Mouse (Mus musculus): Measurements from ENCODE around the gene Gm10188.
A peak's percentile ranks its signal among the peaks of the same experiment; 100 is the strongest.

Gm10188 gene

DNA sequence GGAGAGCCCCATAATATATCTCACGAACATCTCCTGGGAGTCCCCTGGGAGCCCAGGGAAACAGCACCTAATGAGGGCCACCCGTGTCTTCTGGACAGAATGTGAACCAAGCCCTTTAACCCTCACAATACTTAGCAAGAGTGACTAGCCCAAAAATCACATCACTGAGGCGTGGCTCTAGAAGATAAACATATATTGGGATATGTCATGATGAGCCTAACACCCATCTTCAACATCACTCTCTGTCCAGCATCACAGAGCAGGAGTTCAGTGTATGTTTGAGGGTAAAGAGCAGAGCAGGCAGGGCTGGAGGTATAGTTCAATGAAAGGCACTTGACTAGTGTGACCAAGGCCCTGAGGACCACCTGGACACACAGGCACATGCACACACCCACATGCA lies at the start of gene Gm10188:
Gene Gm10188 (minus strand): TSS at position 101 of the 400 bp plus-strand sequence.
- DNase-seq (ENCODE audit: low spot score) = no peak

DNA sequence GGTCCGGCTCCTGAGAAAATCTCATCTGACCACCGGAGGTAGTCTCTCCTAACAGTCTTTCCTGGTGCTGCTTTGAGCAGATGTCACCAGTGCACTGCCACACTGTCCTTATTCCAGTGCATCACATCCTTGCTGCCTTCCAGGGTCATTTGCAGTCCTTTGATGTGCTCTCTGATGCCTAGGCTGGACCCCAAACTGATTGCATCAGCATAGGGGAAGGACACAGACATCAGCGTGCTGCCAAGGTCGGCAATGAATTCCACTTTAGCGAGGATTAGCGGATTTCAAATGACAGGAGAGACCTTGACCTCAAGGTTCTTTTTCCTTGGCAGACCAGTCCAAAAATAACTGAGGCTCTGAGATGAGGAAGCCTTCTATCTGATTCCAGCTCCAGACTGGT lies 47.6 kb upstream of the Gm10188 start:
- DNase-seq (ENCODE audit: low spot score) = no peak

DNA sequence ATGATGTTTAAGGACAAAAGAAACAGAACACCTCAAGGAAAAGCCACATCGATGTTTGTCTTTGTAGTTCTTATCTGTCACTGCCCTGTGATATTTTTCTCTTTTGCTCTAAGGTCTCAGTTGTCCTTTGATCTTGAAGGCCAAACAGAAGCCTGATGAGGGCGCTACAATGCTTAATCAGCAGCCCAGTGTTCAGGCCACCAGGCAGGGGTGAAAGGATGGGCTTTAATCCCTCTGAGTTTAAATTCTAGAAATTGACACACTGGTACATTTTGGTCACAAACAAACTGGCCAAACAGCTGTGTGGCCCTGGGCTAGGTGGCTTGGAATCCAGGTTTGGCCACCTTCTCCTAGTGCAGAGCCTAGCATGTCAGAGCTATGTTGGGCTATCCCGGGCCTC lies 47.1 kb upstream of the Gm10188 start:
- DNase-seq (ENCODE audit: low spot score) = no peak

DNA sequence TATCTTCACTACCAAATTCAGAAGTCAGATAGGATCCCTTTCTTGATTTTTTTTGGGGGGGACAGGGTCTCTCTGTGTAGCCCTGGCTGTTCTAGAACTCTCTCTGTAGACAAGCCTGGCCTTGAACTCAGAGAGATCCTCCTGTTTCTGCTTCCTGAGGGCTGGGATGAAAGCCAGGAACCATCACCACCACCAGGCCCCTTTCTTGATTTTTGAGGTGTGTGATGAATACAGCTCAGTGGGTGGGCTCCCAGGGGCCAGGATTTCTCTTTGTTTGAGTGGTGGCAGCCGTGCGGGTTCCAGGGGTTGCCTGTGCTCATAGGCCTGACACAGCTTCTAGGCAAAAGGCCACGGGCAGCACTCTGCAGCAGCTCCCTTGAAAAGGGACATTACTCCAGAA lies 41.7 kb upstream of the Gm10188 start:
- DNase-seq (ENCODE audit: low spot score) = no peak

DNA sequence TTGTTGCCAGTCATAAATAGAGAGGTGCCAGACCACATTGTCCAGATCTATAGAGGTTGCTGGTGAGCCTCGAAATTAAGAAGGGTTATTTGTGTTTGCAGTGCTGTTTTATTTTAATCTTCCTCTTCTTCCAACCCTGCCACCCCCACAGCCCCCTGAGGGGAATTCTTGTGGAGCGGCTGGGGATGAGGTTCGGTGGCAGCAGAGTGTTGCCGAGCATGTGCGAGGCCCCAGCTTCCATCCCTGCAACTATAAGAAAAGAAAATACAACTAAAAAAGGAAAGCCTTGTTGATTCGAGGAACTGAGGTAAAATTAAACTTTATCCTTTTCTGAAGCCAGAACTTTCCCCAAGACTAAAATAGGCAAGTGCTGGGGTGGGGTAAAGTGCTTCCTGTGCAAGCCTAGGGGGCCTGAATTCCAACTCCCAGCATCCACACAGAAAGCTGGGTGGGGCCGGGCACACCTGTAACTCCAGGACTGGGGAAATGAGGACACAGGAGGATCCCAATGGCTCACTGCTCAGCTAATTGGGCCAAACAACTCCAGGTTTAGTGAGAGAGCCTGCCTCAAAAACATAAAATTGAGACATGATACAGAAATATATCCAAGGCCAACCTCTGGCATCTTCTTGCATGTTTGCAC lies 39.0 kb upstream of the Gm10188 start:
- no peak for DNase-seq (ENCODE audit: low spot score)

DNA sequence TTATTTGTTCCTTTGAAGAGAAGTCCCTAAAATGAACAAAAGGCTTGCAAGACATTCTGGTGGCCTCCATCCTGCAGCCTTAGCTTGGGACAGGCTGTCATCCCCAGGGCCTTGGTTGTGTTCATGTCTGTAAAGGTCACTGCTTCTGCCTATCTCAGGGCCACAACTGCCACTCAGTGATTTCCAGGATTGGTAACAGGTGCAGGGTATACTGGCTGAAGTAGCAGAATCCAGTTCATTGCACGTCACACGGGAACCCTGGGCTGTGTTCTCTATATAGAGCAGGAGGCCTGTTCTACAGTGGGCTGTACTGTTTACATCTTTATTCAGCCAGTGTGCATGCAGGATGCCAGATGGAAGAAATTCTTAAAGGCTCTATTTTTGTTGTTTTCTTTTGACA lies 38.4 kb upstream of the Gm10188 start:
- DNase-seq (ENCODE audit: low spot score) = no peak

DNA sequence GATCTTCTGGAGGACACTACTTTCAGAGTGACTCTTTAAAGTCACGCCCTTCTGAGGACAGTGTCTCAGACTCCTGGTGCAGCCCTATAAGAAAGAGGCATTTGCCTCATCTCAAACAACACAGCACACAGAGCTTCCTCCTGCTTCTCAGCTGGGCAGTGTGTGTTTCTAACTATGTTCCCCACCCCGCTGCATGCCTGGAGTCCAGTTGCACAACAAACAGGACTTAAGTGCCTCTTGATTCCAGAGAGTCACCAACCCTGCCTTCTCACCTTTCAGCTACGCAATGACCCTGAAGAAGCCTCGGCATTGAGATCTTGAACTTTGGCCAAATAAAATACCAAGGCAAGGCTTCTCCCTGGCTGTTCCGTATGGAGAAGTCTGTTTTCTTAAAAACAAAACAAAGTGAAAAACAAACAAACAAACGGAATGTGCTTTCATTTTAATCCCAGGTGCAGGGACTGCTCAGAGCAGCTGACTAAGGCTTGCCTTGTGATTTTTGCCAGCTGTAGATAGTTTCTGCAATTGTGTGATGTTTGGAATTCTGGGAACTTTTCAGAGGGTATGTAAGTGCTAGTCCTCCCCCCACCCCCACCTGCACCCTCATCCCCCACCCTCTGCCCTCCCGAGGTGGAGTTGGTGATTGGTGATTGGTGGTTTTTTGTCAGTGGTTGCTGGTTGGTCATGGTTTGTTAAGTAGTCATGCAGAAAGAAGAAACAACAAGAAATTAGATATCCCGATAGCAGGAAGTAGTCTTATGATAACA lies 37.4 kb upstream of the Gm10188 start:
- no peak for DNase-seq (ENCODE audit: low spot score)

DNA sequence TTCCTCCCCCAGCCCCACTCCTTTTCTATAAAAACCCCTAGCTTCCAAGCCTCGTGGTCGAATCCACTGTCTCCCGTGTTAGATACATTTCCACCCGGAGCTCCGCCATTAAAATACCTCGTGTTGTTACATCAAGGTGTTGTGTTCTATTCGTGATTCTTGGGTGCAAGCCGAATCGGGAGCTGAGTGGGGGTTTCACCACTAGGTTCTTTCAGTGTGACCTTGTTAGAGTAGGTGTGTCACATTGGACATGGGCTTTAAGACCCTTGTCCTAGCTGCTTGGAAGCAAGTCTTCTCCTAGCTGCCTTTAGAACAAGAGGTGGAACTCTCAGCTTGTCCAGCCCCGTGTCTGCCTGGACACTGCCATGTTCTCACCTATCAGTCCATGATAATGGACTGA lies 36.4 kb upstream of the Gm10188 start:
- no peak for DNase-seq (ENCODE audit: low spot score)

DNA sequence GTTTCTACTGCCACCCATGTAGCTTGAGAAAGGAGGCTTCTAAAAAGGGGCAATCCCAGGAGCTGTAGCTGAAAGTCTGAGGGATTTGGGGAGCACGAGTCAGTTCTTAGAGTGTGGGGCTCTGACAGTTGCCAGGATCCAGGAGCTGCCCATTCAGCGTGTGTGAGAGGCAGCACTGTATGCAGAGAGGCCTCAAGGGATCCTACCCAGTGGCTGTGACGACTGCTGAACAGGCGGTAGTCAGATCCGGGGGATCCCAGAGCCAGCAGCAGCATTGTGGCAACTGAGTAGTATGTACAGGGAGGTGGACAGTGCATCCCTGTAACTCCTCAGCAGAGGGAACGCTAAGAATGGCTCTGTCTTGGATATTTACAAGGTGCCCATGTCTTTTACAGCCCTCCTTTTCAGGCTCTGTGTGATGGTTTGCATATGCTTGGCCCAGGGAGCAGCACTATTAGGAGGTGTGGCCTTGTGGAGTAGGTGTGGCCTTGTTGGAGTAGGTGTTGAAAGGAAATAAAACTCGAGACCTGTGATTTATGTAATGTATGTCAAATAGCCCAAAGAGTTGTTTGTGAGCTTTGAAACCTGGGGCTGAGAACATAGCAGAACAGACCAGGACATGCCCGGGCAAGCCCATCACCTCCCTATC lies 35.8 kb upstream of the Gm10188 start:
- no peak for DNase-seq (ENCODE audit: low spot score)

DNA sequence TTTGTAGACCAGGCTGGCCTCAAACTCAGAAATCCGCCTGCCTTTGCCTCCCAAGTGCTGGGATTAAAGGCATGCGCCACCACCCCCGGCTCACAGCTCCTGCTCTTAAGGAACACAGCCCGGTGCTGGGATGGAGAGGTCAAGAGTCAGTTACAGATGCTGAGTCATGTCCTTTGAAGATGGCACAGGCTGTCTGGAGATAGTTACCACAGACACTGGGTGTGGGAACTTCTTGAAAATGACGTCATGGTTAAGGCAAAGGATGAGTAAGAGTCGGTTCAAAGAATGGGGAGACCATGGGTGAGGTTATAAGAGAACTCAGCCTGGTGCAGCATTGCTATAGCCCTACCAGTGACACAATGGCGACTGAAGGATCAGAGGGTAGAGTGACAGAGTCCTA lies 35.0 kb upstream of the Gm10188 start:
- DNase-seq (ENCODE audit: low spot score) = no peak

DNA sequence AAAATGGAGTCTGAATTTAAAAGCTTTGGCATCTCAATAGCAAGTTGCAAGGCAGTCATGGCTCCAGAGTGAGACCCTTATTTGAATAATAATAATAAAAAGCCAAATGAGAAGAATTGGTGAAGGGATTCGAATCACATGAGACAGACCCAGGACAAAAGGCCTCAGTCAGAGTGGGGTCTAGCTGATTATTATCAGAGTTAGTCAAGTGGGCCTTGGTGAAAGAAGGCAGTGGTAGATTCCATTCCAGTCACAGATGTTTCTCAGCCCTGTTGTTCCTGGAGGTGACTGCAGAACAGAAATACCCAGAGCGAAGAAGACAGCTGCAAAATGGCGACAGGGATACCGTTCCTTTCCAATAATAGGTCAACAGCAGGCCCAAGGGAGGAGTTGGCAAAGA lies 34.1 kb upstream of the Gm10188 start:
- DNase-seq (ENCODE audit: low spot score) = no peak

DNA sequence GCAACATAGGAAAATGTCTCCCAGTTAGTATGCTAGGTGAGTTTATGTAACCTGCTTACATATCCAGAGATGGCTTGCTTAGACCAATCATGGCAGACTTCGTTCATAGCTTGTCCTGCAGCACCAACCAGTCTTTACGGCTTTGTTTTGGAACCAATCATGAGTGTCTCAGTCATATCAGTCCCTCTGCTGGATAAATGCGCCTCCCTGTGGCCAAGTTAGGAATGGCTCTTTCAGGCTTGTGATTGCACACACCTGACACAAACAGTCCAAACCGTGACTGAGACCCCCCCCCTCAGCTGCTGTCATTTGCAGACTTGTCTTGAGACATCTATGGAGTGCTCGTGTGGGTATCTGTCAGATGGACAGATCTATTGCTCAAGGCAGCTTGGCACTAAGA lies 31.5 kb upstream of the Gm10188 start:
- DNase-seq (ENCODE audit: low spot score) = peak; percentile 52

DNA sequence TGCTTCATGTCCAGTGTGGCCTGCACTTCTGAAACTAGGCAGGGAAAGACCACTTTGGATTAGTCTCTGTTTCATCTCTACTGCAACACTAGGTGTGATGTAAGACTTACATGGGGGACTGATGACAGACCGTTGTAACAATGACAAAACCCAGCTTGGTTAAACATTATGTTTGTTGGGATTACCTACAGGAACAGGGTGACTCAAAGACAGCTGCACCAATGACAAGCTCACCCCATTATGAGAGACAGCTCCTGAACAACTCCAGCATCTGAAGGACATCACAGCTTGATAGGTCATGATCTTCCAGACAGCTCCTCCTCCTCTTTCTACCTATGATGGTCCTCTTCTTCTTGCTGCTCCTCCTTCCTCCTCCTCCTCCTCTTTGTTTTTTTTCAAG lies 30.8 kb upstream of the Gm10188 start:
- DNase-seq (ENCODE audit: low spot score) = no peak

DNA sequence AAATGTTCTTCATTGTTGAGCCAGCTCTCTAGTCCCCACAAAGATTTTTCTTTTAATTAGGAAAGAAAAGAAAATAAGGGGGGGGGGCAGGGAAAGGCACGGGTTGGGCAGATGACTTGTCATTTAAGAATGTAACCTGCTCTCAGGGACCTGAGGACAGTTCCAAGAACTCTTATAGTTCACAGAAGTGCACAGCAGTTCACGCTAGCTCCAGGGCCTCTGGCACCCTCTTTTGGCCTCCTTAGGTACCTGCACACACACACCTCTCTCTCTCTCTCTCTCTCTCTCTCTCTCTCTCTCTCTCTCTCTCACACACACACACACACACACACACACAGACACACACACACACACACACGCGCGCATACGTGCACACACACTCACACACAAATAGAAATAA lies 24.9 kb upstream of the Gm10188 start:
- no peak for DNase-seq (ENCODE audit: low spot score)

DNA sequence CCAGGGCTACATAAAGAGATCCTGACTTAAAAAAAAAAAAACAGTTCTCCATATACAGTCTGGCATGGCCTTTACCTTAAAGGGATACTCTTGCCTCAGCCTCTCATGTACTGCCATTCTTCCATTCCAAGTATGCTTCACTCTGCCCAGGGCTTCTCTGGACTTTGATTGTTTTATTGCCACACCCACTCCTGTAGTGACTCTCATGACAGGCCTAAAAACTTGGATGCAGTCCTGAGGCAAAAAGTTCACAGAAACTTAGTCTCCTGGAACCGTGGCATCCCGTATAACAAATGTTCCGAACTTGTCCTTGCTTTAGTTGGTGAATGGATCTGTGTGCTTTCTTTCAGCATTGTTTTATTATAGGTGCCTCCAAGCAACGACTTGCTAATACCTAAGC lies 17.1 kb upstream of the Gm10188 start:
- DNase-seq (ENCODE audit: low spot score) = no peak

DNA sequence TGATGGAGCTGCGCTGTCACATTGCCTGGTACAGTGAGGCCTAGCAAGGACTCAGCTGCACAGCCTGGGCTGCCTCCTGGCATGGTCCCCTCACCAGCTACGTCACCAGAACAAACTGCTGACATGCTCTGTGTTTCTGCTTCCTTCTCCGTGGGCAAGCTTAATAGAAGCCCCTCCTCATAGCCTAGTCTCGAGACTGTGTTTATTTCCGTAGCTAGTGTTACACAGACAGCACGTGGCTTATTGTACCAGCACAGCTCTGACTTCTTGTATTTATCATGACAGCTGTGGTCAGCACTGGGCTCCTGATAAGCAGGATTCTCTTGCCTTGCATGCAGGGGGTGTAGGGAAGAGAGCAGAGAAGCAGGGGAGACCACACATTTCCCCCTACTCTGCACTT lies 16.6 kb upstream of the Gm10188 start:
- no peak for DNase-seq (ENCODE audit: low spot score)

DNA sequence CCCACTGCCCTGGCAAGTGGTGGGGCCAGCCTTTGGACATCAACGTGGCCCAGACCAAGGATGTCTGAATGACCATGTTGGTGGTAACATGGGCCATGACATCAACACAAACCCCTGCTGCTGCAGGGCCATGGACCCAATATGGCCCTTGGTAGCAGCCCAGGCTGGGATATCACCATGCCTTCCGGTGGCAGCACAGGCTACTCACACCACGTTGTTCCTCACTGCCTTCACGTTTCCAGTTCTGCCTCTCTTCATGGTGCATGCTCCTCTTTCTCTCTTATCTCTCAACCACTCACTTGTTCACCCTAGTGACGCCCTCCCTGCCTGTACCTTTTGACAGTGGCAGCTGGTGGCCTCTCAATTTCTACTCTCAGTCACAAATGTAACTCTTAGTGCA lies 15.4 kb upstream of the Gm10188 start:
- DNase-seq (ENCODE audit: low spot score) = no peak

DNA sequence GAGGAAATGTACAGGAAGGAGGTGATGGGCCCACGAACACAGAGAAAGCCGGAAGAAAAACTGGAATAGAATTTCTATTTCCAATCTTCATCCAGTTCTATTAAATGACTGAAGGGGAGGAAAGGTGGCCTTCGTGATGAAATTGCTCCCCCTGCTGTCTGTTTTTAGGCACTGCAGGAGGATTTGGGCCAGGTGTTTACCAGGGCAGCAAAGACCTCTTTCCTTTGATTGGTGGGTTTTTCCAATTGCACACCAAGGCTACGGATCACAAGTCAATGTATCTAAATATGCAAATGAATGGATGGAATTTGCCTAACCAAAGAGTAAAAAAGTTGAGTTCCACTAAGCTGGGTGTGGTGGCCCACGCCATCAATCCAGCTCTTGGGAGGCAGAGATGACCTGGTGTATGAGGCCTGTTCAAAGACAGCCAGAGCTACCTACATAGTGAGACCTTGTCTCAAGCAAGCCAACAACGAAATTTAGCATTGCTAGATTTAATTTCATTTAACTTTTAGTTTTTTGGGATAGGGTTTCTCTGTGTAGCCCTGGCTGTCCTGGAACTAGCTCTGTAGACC lies 8.1 kb upstream of the Gm10188 start:
- DNase-seq (ENCODE audit: low spot score) = peak; percentile 78

DNA sequence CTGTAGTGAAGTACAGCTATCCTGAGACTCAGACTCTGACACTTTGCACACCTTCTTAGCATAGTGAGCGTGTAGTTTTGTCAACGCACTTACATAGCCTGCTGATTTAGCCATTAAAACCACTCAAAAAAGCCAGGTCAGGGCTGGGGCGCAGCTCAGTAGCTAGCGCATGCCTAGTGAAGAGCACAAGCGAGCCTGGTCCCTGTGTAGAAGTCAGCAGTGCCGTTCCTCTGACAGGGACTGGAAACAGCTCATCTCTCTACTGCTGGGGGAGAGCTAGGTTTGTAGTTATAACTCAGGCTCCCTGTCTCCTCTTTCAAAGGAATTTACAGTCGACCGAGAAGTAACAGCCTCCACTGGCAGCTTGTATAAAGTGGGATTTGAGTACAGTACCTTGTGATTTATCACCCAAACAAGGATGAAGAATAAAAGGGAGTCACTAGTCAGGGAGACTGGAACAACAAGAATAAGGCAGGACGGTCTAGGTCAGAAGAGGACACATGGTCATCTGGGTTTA lies 5.2 kb upstream of the Gm10188 start:
- DNase-seq (ENCODE audit: low spot score) = no peak

DNA sequence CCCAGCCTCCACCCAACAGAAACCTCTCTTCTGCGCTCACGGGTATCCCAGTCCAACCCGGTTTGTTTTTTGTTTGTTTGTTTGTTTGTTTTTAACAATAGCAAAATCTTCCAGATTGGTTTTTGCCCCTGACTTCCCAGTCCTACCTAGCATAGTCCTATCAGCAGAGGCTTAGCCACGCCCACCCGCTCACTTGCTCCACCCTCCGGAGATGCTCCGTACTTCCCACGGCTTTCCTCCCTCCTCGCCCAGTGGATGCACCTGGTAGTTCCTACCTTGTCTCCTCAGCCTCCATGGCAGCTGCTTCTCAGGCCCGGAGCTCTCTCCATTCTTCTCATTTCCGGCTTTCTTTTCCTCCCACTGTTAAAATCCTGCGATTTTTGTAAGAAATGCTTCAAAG lies 4.0 kb upstream of the Gm10188 start:
- peak; percentile 80 for DNase-seq (ENCODE audit: low spot score)

DNA sequence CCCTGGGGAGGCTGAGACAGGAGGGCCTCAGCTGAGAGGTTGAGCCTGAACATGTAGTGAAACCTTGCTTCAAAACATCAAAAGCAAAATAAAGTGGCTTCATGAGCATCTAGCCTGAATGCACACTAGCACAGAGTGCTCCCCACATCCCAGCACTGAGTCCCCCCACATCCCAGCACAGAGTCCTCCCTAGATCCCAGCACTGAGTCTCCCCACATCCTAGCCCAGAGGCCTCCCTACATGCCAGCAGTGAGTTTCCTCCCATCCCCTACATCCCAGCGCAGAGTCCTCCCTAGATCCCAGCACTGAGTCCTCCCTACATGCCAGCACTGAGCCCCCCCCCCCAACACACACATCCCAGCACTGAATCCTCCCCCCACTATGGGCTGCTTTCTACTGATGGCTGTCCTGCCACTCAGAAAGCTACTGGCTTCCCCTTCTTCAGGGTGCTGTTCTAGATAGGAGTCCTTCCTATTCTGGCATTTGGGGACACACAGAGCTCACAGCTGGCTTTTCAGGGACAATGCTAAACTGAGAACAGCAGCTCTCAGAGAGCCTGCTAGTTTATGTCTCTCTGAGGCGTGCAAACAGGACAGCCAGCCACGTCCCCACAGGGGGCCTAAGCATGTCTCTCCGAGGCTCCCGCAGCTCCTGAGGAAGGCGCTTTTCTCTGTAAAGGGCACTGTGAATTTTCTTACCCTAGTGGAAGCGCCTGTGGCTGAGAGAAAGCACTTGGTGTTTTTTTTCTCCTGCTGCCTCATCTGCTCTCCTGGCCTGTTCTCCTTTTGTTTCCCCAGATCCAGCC lies 2.1 kb upstream of the Gm10188 start:
- no peak for DNase-seq (ENCODE audit: low spot score)
